Mouse (Mus musculus): ENCODE results near the gene Eif2s1.

GRCm38 (mm10) chr12:78848246-78848645, 13.4 kb upstream of the Eif2s1 start:
- TF ChIP-seq HCFC1 (IDR thresholded peaks at IDR 0.05; ENCODE audit: borderline replicate concordance, insufficient read depth, low read length) (no peak), ZC3H11A (IDR thresholded peaks at IDR 0.05; ENCODE audit: borderline replicate concordance, low read depth, low read length) (no peak), ZNF384 (IDR thresholded peaks at IDR 0.05; ENCODE audit: low read depth, low read length) (no peak), CHD2 (IDR thresholded peaks at IDR 0.05; ENCODE audit: low read depth, low read length) (no peak), MAFK (IDR thresholded peaks at IDR 0.05; ENCODE audit: insufficient read depth, low read depth, low read length) (no peak)
